Mouse (Mus musculus) forelimb bud, embryonic 11.5 days (tissue): Measurements from ENCODE around the gene Llcfc1.

ENCODE experiments used
- DNase-seq: peaks from one replicate; pipeline ENCODE4 v3.0.0-alpha.2; 2012; ENCODE audit warnings: low read depth, low spot score

Llcfc1 gene

GRCm38 (mm10) chr6:41684131-41684530 is at the start of gene Llcfc1:
TSS of gene Llcfc1 (plus strand) at chr6:41684431.
- DNase-seq = no peak

- no peak for DNase-seq
Measured at GRCm38 (mm10) chr6:41635211-41635610, 49.0 kb upstream of the Llcfc1 start.

- no peak for DNase-seq
Measured at GRCm38 (mm10) chr6:41636178-41636577, 48.1 kb upstream of the Llcfc1 start, which contains the start of gene Trpv6. TSS of gene Trpv6 (minus strand) at chr6:41636405.

- DNase-seq = no peak
Measured at GRCm38 (mm10) chr6:41637393-41637792, 46.8 kb upstream of the Llcfc1 start.

GRCm38 (mm10) chr6:41637927-41638506 is 46.2 kb upstream of the Llcfc1 start:
- no peak for DNase-seq

GRCm38 (mm10) chr6:41640449-41640848 is 43.8 kb upstream of the Llcfc1 start:
- DNase-seq = no peak

- DNase-seq = no peak
Measured at GRCm38 (mm10) chr6:41641173-41641866, 42.9 kb upstream of the Llcfc1 start.

- no peak for DNase-seq
Measured at GRCm38 (mm10) chr6:41642765-41643164, 41.5 kb upstream of the Llcfc1 start.

- DNase-seq = no peak
Measured at GRCm38 (mm10) chr6:41643227-41643626, 41.0 kb upstream of the Llcfc1 start.

GRCm38 (mm10) chr6:41646220-41646619 is 38.0 kb upstream of the Llcfc1 start:
- DNase-seq = no peak

- DNase-seq = no peak
Measured at GRCm38 (mm10) chr6:41646672-41647071, 37.6 kb upstream of the Llcfc1 start.

- DNase-seq = no peak
Measured at GRCm38 (mm10) chr6:41653173-41653572, 31.1 kb upstream of the Llcfc1 start.

GRCm38 (mm10) chr6:41654648-41655047 is 29.6 kb upstream of the Llcfc1 start:
- DNase-seq = no peak

- DNase-seq = no peak
Measured at GRCm38 (mm10) chr6:41658487-41658886, 25.7 kb upstream of the Llcfc1 start.

- no peak for DNase-seq
Measured at GRCm38 (mm10) chr6:41662320-41662719, 21.9 kb upstream of the Llcfc1 start.

GRCm38 (mm10) chr6:41676530-41676929 is 7.7 kb upstream of the Llcfc1 start:
- no peak for DNase-seq

- DNase-seq = no peak
Measured at GRCm38 (mm10) chr6:41680669-41681068, 3.6 kb upstream of the Llcfc1 start, which contains the start of gene Trpv5. TSS of gene Trpv5 (minus strand) at chr6:41680769.

- no peak for DNase-seq
Measured at GRCm38 (mm10) chr6:41681656-41682055, 2.6 kb upstream of the Llcfc1 start.

- DNase-seq = no peak
Measured at GRCm38 (mm10) chr6:41684911-41685310, 680 bp downstream of the Llcfc1 start.

- no peak for DNase-seq
Measured at GRCm38 (mm10) chr6:41685596-41685995, 1.4 kb downstream of the Llcfc1 start.

GRCm38 (mm10) chr6:41692200-41692599 is 8.0 kb downstream of the Llcfc1 start:
- no peak for DNase-seq

GRCm38 (mm10) chr6:41694407-41694806 is 10.2 kb downstream of the Llcfc1 start:
- no peak for DNase-seq

- DNase-seq = no peak
Measured at GRCm38 (mm10) chr6:41701245-41701644, 17.0 kb downstream of the Llcfc1 start.
